Mouse (Mus musculus) cortical plate, adult 2 months (tissue): ENCODE results near the gene Ccm2.

Source experiments
- CTCF ChIP-seq: fragments of 200-500 bp; IDR thresholded peaks from 2 replicates; pipeline ENCODE4 v1.5.1; 2011; ENCODE audit warnings: mild to moderate bottlenecking, control low read depth, low read length; ENCODE audit not compliant: insufficient read depth; ENCODE audit errors: extremely low read depth
- POLR2A ChIP-seq: fragments of 200-500 bp; IDR thresholded peaks from 2 replicates; pipeline ENCODE4 v1.6.1; 2011; ENCODE audit warnings: mild to moderate bottlenecking, low read length, control low read depth; ENCODE audit not compliant: insufficient read depth; ENCODE audit errors: extremely low read depth

DNA sequence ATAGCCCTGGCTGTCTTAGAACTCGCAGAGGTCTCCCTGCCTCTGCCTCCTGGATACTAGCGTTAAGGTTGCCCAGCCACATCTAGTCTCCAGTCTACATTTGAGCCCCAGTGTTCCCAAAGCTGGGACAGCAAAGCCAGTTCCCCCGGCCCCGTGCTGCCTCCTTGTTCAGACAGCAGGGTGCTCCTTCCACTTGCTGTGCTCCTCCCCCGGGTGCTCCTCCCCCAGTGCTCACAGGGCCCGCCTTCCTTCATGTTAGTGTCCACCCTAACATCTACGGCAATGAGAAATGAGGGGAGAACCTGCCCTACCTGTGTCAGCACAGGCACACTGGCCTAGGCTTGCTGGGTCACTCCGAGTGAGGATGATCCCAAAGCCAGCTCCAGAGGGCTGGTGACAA lies 39.1 kb downstream of the Ccm2 start:
- TF ChIP-seq CTCF (no peak), POLR2A (no peak)
